Mouse (Mus musculus) frontal cortex, postnatal 14 days (tissue): Measurements from ENCODE around the gene Xcr1.

ENCODE experiments used
- DNase-seq, 2 experiments: peaks; one replicate each; pipeline ENCODE4 v3.0.0; 2022; ENCODE audit warnings: low spot score in 2 of 2

Gene Xcr1

GRCm38 (mm10) chr9:123814821-123815220 lies 47.0 kb downstream of the Xcr1 start:
- no peak for DNase-seq

GRCm38 (mm10) chr9:123814326-123814725 lies 47.5 kb downstream of the Xcr1 start:
- no peak for DNase-seq

- no peak for DNase-seq
These were observed 50.0 kb downstream of the Xcr1 start for GRCm38 (mm10) chr9:123811831-123812230.

- no peak for DNase-seq
These were observed 53.2 kb downstream of the Xcr1 start for GRCm38 (mm10) chr9:123808583-123808982.

GRCm38 (mm10) chr9:123806267-123806666 lies 55.6 kb downstream of the Xcr1 start, which contains the start of gene Cxcr6:
Cxcr6 (plus strand) TSS chr9:123806475.
- no peak for DNase-seq

GRCm38 (mm10) chr9:123805241-123805640 lies 56.6 kb downstream of the Xcr1 start:
- no peak for DNase-seq

- DNase-seq, result no peak
These were observed 58.9 kb downstream of the Xcr1 start for GRCm38 (mm10) chr9:123802896-123803295.

GRCm38 (mm10) chr9:123802421-123802820 lies 59.4 kb downstream of the Xcr1 start:
- no peak for DNase-seq
